Mouse (Mus musculus) stomach, embryonic 16.5 days (tissue): ENCODE results near the gene Rpl6. TPM values are rescaled to one million over a fixed set of nuclear protein-coding genes. Genes with fewer than 3 reads are reported as not detected.
"Not testable (repeated sequence)": the region's sequence is repeated elsewhere in the genome, so short reads cannot be mapped to it uniquely, and the experiment has no call there.

Experiments used
- ATAC-seq: fragments of 200-750 bp; cut with Nextera tagmentation; 2 replicates; pipeline ENCODE4 v1.8.0; 2017; ENCODE audit warnings: moderate number of reproducible peaks, moderate TSS enrichment; ENCODE audit not compliant: insufficient read depth, low FRiP score
- H3K27ac ChIP-seq: fragments of 300-500 bp; sonication (generic); 2 replicates; pipeline ENCODE4 v1.5.1; 2014; ENCODE audit warnings: low read length
- H3K27me3 ChIP-seq: fragments of 300-500 bp; sonication (generic); 2 replicates; pipeline ENCODE4 v1.6.1; 2014; ENCODE audit warnings: low read length, control low read depth, mixed read lengths; ENCODE audit not compliant: control insufficient read depth, insufficient read depth
- H3K36me3 ChIP-seq: fragments of 300-500 bp; sonication (generic); 2 replicates; pipeline ENCODE4 v1.6.1; 2014; ENCODE audit warnings: low read length; ENCODE audit not compliant: control insufficient read depth, insufficient read depth
- H3K4me1 ChIP-seq: fragments of 300-500 bp; sonication (generic); 2 replicates; pipeline ENCODE4 v1.6.1; 2014; ENCODE audit warnings: low read length, control low read depth, mixed read lengths; ENCODE audit not compliant: control insufficient read depth, insufficient read depth
- H3K4me2 ChIP-seq: fragments of 300-500 bp; sonication (generic); 2 replicates; pipeline ENCODE4 v1.6.1; 2014; ENCODE audit warnings: low read depth, low read length, mixed read lengths
- H3K4me3 ChIP-seq: fragments of 300-500 bp; sonication (generic); replicated peaks from 2 replicates; pipeline ENCODE4 v1.5.1; 2014; ENCODE audit warnings: mild to moderate bottlenecking, low read length
- H3K9ac ChIP-seq: fragments of 300-500 bp; sonication (generic); 2 replicates; pipeline ENCODE4 v1.6.1; 2014; ENCODE audit warnings: low read length
- H3K9me3 ChIP-seq: fragments of 300-500 bp; sonication (generic); replicated peaks from 2 replicates; pipeline ENCODE4 v1.6.1; 2016; ENCODE audit warnings: low read length, control low read depth; ENCODE audit not compliant: control insufficient read depth
- WGBS: fragments of 180-500 bp; shearing (Covaris S2); extraction: QIAGEN DNeasy Blood & Tissue Kit; methylation state at CpG from one replicate; pipeline ENCODE4 v1.1.7; 2014; 5-methylcytosine and 5-hydroxymethylcytosine counted together
- polyA plus RNA-seq: library from polyadenylated mRNA; unstranded; fragments of >200 nt; fragmentation: Nextera tagmentation; extraction: Ambion mirVana; gene quantifications from 2 replicates; pipeline ENCODE4 v1.2.1, GENCODE M21; 2015

Rpl6 gene
- polyA plus RNA-seq, 1 experiment from 2014 or later: 591 TPM

DNA sequence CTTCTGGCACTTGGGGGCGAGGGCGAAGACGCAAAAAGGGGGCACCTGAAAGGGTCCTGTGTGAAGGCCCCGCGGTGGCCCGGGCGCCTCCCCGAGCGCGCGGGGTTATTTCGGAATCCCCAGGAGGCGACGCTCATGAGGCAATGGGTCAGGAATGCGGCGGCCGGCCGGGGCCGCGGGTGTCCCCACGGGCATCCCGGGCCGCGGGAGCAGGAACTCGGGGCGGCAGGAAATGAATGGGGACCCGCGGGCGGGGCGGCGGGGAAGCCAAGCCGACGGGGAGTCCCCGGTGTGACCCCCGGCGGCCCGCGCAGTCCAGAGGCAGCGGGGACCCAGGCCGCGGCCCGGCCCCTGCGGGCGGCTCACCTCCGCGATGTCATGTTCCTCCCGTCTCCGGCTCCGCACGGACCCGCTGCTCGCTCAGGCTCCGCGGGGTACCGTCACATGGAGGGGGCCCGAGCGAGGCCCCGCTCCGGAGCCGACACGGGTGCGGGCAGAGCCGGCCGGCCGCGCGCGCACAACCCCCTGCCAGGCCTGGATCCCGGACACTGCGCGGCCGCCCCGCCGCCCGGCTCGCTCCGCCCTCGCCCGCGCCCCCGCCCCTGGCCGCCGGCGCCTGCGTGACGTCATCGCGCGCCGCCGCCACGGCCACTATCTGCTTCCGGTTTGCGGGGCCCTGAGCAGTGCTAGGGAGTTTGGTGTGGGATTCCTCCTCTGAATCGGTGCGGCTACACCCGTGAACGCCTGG lies 13.3 kb upstream of the Rpl6 start, which contains the start of gene Ptpn11:
Gene Ptpn11 (minus strand): TSS at position 562 of the 748 bp plus-strand sequence.
- Histone ChIP-seq H3K9me3 (no peaks in the 10 kb centered on the region), H3K4me2 (peak within 1 kb of the TSS; percentile 86), H3K27ac (peak within 1 kb of the TSS; percentile 81), H3K4me1 (peaks cover 27% of the 10 kb centered on the region), H3K4me3 (peak within 1 kb of the TSS; percentile 92), H3K36me3 (no peaks in the 10 kb centered on the region), H3K27me3 (no peaks in the 10 kb centered on the region), H3K9ac (peak within 1 kb of the TSS; percentile 94)
- WGBS: under 1% methylated on average over 96 of the region's 98 CpGs
- ATAC-seq: peak; percentile 97

DNA sequence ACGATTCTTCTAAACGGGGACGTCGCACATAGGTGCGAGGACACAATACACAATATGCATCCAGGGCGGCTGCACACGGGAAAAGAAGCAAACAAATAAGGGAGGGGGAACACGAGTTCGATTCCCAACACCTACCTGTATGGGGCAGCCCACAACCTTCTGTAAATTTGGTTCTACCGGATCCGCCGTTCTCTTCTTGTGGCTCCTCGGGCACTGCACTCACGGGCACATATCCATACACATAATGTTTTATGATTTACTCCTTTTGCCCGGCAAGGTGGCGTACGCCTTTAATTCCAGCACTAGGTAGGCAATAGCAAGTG lies 12.7 kb upstream of the Rpl6 start:
- Histone ChIP-seq H3K4me3 (peak overlapping the region; percentile 92), H3K4me1 (peaks cover 22% of the 10 kb centered on the region), H3K36me3 (no peaks in the 10 kb centered on the region), H3K9ac (peak overlapping the region; percentile 94), H3K27me3 (no peaks in the 10 kb centered on the region), H3K27ac (peak overlapping the region; percentile 81), H3K4me2 (peak overlapping the region; percentile 86), H3K9me3 (no peaks in the 10 kb centered on the region)
- ATAC-seq: peak; percentile 42; the same call in 1 of the 2 replicates
- WGBS: 9% methylated on average over 17 of the region's 17 CpGs

DNA sequence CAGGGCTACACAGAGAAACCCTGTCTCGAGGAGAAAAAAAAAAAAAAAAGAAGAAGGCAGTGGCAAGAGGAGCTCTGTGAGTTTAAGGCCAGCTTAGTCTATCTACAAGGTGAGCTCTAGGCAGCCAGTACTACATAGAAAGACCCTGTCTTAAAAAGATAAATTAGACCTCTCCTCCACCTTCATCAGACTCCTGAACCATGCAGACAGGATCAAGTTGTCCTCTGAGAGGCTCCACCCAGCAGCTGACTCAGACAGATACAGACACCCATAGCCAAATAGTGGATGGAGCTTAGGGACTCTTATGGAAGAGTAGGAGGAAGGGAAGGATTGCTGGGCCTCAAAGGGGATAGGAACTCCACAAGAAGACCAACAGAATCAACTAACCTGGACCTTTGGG lies 10.1 kb upstream of the Rpl6 start:
- 11% methylated on average over 1 of the region's 1 CpGs for WGBS

DNA sequence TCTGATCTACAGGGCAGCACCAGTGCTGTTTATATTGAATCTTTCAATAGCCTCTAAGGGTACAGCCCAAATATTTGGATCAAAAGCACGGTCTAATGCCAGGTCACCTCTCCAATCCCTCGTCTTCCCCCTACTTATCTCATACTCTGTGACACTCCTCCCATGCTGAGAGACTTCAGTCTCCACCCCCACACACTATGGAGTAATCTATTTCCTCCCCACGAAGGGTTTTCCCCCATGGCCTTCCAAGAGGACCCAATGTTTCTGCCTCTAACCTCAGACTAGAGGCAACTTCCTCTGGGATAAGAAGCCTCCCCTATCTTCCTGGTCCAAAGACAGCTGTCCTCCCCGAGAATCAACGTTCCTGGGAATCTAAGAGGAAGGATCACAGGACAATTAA lies 7.5 kb upstream of the Rpl6 start:
- no peak overlapping the region for H3K27ac ChIP-seq
- H3K36me3 ChIP-seq: no peaks in the 10 kb centered on the region
- WGBS: 41% methylated on average over 5 of the region's 5 CpGs
- H3K9me3 ChIP-seq: no peaks in the 10 kb centered on the region
- H3K4me3 ChIP-seq: no peak overlapping the region
- ATAC-seq: no peak
- H3K9ac ChIP-seq: no peak overlapping the region
- H3K4me2 ChIP-seq: no peak overlapping the region
- H3K27me3 ChIP-seq: no peaks in the 10 kb centered on the region
- H3K4me1 ChIP-seq: 0 out of 2 replicates have a peak, but pooled peaks cover 2% of the 10 kb centered on the region

More for the DNA sequence above, 10.1 kb upstream of the Rpl6 start:
- Histone ChIP-seq H3K36me3 (no peaks in the 10 kb centered on the region), H3K4me3 (no peak overlapping the region), H3K27ac (no peak overlapping the region), H3K27me3 (no peaks in the 10 kb centered on the region), H3K9me3 (no peaks in the 10 kb centered on the region), H3K9ac (no peak overlapping the region), H3K4me2 (no peak overlapping the region), H3K4me1 (peaks cover 12% of the 10 kb centered on the region)
- no peak for ATAC-seq

DNA sequence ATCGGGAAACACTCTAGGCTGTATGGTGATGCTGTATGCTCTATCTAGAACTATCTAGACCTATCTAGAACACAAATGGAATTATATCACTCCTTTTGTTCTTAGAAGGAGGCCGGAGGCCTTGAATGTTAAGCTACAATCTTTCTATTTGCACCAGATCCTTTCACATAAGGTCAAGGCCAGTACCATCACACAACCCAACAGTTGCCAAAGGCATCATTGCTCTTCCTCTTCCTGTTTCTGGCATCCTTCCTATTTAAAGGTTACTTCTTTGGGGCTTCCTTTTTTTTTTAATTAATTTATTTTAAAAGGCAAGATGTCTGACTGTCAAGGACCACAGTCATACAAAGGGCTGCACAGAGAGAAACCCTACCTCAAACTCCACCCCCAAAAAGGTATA lies 6.9 kb upstream of the Rpl6 start:
- Histone ChIP-seq H3K4me3 (no peak overlapping the region), H3K4me2 (no peak overlapping the region), H3K9ac (no peak overlapping the region), H3K4me1 (no peaks in the 10 kb centered on the region), H3K27ac (no peak overlapping the region), H3K9me3 (no peaks in the 10 kb centered on the region), H3K27me3 (no peaks in the 10 kb centered on the region), H3K36me3 (no peaks in the 10 kb centered on the region)
- ATAC-seq: no peak
- 83% methylated on average over 2 of the region's 2 CpGs for WGBS

DNA sequence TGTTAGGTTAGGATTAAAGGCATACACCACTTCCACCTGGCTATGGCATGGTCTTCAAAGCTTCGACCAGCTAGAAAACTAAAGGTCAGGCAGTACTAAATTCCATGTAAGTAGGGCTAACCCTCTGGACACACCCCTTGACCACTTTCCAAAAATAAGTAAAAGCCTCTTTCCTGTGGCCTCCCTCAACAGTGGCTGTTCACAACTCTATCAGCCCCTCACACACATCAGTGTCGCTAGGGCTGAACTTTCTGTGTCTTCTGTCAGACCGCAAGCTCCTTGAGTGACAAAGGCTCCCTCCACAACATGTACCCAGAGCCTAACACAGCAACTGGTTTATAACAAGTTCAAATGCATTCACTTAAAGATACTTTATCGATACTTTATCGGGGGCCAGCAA lies 5.9 kb upstream of the Rpl6 start:
- Histone ChIP-seq H3K4me1 (no peaks in the 10 kb centered on the region), H3K4me2 (no peak overlapping the region), H3K9me3 (no peaks in the 10 kb centered on the region), H3K9ac (no peak overlapping the region), H3K36me3 (no peaks in the 10 kb centered on the region), H3K27ac (no peak overlapping the region), H3K27me3 (no peaks in the 10 kb centered on the region), H3K4me3 (no peak overlapping the region)
- WGBS: 82% methylated on average over 5 of the region's 5 CpGs
- no peak for ATAC-seq

DNA sequence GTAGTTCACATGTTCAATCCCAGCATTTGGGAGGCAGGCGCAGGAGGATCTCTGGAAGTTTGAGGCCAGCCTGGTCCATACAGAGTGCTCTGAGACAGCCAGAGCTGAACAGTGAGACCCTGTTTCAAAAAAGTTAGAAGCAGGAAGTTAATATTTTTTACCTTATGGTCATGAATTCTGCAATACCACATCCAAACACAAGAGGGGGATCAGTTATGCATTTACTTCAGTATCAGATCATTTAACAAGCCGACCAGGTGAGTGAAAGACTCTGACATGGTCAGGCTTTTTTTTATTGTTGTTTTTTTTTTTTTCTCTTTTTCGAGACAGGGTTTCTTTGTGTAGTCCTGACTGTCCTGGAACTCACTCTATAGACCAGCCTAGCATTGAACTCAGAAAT lies 2.5 kb upstream of the Rpl6 start:
- Histone ChIP-seq H3K27me3 (no peaks in the 10 kb centered on the region), H3K36me3 (peaks cover 12% of the 10 kb centered on the region; the same call in 1 of the 2 replicates), H3K27ac (no peak overlapping the region), H3K4me2 (no peak overlapping the region), H3K9ac (no peak overlapping the region), H3K4me3 (no peak overlapping the region), H3K9me3 (no peaks in the 10 kb centered on the region), H3K4me1 (peaks cover 14% of the 10 kb centered on the region)
- WGBS: 43% methylated on average over 3 of the region's 3 CpGs
- ATAC-seq: no peak

DNA sequence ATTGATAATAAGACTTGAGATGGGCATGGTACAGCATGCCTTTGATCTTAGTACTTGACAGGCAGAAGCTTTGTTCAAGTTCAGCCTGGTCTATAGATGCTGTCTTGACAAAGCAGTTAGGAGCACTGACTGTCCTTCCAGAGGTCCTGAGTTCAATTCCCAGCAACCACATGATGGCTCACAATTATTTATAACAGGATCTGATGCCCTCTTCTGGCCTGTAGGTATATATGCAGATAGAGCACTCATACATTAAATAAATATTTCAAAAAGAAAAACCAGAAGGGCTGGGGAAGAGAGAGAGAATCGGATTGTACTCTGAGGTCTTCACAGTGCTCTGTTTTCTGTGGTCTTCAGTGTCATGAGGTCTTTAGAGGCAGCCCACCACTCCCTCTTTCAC lies 1.8 kb upstream of the Rpl6 start:
- no peaks in the 10 kb centered on the region for H3K27me3 ChIP-seq
- no peak overlapping the region for H3K9ac ChIP-seq
- peaks cover 14% of the 10 kb centered on the region for H3K4me1 ChIP-seq
- H3K9me3 ChIP-seq: no peaks in the 10 kb centered on the region
- H3K4me2 ChIP-seq: no peak overlapping the region
- 80% methylated on average over 1 of the region's 1 CpGs for WGBS
- H3K27ac ChIP-seq: no peak overlapping the region
- ATAC-seq: no peak
- no peak overlapping the region for H3K4me3 ChIP-seq
- H3K36me3 ChIP-seq: peaks cover 16% of the 10 kb centered on the region; the same call in 1 of the 2 replicates

DNA sequence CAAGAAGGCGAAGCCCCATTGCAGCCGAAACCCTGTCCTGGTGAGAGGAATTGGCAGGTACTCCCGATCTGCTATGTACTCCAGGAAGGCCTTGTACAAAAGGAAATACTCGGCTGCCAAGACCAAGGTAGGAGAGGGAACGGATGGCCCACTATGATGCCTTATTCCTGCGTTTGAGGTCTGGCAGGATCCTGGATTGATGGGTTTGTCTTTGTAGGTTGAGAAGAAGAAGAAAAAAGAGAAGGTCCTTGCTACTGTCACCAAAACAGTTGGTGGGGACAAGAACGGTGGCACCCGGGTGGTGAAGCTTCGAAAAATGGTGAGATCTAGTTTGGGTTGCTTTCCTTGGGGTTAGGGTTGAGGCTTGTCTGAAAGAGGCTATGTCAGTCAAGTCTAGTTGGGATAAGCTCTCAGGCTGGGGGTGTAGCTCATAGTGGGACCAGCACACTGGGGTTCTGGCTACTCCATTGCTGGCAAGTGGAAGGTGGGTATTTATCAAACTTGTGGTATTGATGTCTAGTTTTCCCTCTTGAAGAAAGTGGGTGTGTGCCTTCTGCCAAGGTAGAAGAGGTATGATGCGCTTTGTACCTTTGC lies 1.4 kb downstream of the Rpl6 start:
- Histone ChIP-seq H3K36me3 (peaks cover 34% of the 10 kb centered on the region), H3K4me3 (peak overlapping the region; percentile 95), H3K9ac (peak overlapping the region; percentile 98), H3K4me1 (peaks cover 19% of the 10 kb centered on the region), H3K4me2 (peak overlapping the region; percentile 74)
- H3K27ac ChIP-seq, H3K27me3 ChIP-seq, ATAC-seq, H3K9me3 ChIP-seq: not testable (repeated sequence)
- 60% methylated on average over 8 of the region's 10 CpGs for WGBS
